Mouse (Mus musculus) skeletal muscle tissue, adult 2 months (tissue): ENCODE data around the gene Msmp.
A peak's percentile ranks its signal among the peaks of the same experiment; 100 is the strongest.
"Not testable (repeated sequence)": the region's sequence is repeated elsewhere in the genome, so short reads cannot be mapped to it uniquely, and the experiment has no call there.

ENCODE experiments used
- DNase-seq: peaks from one replicate; pipeline ENCODE4 v3.0.0-alpha.2; 2012; ENCODE audit warnings: low read depth, low spot score

Msmp gene

GRCm38 (mm10) chr4:43584444-43585416 lies at the start of gene Msmp:
Gene Msmp, minus strand, starts transcription at chr4:43584494.
- DNase-seq = no peak

GRCm38 (mm10) chr4:43633736-43634135 lies 49.4 kb upstream of the Msmp start:
- DNase-seq = no peak

DNA sequence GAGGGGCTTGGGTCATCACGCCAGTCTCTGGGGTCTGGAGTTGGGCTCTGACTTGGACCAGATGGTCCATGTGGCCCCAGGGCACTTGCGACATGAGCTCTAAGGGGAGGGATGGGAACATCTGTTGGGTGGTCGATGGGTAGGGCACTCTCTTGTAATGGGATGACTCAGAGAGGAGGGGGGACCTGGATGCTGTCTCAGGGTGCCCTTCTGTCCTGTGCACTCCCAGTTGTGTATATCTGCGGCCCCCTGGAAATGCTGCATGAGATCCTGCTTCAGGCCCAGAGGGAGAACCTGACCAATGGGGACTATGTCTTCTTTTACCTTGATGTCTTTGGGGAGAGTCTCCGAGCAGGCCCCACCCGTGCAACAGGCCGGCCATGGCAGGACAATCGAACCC lies 49.0 kb upstream of the Msmp start:
- DNase-seq = no peak

GRCm38 (mm10) chr4:43631956-43632920 lies 47.9 kb upstream of the Msmp start:
- DNase-seq = no peak

DNA sequence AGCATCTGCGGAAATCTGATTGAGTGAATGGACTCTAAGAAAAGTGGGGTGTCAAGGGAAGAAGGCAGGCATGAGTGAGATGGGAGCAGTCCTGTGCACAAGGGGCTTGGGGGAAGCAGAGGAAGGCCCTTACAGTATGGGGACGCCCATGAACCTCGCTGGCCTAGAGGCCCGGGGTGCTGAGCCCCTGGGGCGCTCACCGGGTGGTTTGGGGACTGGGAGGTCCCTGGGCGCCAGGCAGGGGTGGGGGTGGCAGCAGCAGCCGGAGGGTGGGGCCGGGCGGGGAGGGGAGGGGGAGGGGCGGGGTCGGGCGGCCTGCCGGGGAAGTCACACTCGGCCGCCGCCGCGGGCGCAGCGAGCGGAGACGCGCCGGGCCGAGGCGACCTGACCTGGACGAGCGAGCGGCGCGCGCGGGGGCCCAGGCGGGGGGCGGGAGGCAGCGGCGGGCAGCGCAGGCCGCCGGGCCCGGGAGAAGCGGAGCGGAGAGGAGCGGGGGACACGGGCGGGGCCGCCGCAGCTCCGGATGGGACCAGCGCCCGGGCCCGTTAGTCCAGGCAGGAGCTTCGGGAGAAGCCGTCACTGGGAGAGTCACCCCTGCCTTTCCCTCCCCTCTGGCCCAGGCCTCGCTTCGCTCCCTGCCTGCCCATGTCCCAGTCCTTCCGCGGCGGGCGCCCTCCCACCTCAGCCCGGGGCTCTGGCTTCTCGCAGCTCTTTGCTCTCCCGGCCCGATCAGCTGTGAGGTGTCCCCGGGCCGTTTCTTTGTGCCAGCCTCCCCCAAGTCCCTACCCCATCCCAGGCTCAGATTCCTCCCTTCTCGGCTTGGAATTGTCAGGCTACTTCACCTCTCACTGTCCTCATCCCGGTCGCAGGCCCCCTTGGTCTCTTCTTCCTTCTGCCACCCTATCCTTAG lies 47.0 kb upstream of the Msmp start, which contains the start of gene Npr2:
Gene Npr2, plus strand, starts transcription at position 890 of the 910 bp plus-strand sequence.
- DNase-seq = no peak

GRCm38 (mm10) chr4:43630671-43631045 lies 46.4 kb upstream of the Msmp start:
- DNase-seq = no peak

DNA sequence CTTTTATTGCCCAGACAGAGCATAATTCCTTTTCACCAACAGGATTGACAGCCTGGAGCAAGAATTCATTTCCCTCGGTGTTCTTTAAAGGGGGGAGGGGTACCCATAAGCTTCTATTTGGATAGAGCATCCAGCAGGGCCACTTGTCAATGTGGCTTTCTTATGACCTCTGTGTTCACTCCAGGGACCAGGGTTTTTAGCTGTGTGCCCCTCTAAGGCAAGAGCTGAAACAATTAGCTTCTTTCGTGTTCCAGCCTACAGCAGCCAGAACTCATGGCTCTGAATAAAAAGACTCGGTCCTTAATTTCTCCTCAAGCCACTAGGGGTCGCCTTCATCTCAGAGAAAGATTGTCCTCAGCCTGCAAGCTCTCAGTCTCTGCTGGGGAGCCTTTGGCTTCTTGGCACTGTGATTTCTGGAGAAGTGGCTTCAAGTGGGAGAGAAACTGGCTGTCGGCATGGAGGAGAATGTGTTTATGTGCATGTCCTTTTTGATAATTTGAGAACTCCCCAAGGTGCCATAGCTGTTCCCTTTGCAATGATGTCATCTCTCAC lies 45.8 kb upstream of the Msmp start:
- peak; percentile 83 for DNase-seq

DNA sequence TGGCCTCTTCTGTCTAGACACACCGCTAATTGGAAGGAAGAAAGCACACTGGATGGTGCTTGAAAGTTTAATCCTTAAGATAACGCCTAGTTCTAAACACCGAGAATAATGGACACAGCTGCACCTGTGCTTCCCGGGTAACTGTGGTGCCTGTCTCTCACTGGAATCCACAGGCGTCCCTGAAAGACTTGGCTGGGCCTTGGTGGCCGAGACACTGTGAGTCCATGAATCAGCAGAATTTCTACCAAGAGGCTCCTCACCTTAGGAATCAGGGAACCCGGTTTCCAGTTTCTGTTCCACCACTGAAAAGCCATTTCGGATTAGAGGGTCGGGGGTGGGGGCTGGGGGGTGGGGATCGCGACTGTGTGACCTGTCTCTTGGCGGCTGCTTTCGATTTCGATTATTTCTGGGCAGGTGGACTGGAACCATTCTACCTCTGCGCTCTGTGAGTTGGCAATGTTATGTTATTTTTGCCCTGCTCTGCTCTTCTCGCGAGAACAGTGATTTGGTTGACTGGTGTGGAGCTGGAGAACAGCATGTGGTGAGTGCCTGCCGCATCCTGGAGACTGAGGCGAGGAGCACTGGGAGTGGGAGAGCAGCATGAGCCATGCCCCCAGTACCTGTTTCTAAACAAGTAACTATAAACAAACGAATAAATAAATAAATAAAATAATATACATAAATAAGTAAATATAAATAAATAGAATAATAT lies 45.0 kb upstream of the Msmp start:
- peak; percentile 49 for DNase-seq

- no peak for DNase-seq
These were observed 36.0 kb upstream of the Msmp start for GRCm38 (mm10) chr4:43620146-43620778.

DNA sequence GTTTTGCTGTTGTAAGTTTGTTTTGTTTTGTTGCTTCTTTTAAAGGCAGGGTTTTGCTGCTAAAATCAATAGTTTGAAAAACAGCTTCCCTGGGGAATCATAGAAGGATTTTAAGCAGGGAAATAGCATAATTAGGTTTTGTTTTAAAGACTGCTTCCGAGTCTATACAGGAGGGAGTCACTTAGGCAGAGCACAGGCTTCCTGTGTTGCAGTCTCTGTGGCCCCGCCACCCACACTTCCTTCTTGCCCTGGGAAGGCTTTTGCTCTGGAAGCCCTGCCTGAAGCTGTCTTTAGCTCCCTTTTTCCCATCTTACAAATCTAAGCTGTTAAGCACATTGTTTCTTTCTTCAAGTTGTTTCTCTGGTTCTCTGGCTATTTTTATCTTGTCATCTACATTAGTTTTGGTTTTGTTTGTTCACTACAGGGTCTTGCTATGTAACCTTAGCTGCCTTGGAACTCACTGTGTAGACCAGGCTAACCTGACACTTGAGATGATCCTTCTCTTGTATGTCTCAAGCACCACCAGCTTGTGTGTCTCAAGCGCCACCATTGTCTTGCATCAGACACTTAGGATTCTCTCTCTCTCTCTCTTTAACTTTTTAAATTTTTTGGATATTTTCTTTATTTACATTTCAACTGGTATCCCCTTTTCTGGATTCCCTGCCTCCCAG lies 28.9 kb upstream of the Msmp start:
- no peak for DNase-seq

- DNase-seq = no peak
These were observed 28.2 kb upstream of the Msmp start for GRCm38 (mm10) chr4:43612534-43612933.

DNA sequence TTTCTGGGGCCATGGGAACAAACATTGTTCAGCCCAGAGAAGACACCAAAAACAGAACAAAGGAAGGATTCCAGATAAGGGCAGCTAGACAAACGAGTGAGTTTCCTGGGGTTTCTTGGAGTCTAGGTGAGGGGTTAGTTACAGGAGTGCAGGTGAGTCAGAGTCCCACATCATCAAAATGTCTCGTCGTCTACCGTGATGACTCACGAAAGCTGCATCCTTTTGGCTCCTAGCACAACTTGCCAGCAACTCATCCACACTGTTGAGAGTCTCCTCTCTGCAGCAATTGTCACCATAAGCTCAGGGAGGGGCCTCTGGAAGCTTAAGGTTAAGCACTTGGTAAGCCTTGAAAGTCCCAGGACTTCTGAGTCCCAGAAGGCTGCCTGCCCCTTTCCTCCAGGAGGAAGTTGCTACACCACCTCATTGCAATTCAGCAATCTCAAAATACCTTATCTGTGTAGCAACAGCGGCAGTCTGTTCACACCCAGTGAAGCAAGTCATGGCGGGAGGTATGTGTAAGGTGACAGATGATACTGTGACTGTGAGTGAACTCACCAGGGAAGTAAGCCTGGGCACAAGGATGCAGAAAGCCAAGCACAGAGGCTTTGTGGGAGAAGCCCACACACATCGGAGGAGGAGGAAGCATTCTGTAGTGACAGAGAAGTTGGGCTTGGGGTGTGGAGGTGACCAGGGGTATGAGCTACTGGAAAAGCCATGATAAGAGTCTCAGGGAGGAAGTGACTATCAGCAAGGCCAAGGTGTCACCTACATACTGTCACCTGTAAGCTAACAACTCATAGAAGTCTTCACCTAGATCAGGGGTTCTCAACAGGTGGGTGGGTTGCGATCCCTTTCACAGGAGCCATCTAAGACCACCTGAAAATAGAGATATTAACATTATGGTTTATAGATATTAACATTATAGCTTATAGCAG lies 20.7 kb upstream of the Msmp start:
- DNase-seq = no peak

- DNase-seq = no peak
These were observed 19.8 kb upstream of the Msmp start for GRCm38 (mm10) chr4:43604099-43604498.

DNA sequence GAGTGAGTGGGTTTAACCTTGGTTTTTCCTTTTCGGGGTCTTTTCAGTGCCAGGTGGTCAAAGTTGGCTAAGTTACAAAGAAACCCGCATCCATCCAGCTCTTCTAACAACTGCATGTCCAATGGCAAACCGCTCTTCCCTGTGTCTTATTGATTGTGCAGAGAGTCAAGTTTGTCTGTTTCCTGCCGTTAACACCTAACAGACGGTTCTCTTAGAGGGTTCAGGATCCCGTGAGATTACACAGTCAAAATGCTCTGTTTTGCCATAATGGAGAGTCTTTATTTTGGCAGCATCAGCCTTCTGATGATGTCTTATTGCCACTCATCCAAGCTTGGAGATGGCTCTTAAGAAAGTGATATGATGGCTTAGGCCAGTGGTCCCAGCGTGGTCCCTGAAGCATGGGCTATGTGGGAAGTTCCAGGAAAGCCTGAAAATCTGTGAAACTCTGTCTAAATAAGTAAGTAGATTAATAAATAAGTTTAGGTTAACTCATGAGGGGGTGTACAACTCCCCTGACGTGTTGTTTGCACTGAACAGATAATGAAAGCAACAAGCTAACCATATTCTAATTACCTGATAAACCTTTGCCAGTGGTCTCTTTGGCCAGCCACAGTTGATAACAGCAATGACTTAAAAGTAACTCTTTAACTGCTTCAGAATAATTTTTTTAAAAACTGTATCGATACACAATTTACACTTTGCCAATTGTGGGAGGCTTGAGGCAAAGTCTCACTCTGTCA lies 16.1 kb upstream of the Msmp start:
- no peak for DNase-seq

DNA sequence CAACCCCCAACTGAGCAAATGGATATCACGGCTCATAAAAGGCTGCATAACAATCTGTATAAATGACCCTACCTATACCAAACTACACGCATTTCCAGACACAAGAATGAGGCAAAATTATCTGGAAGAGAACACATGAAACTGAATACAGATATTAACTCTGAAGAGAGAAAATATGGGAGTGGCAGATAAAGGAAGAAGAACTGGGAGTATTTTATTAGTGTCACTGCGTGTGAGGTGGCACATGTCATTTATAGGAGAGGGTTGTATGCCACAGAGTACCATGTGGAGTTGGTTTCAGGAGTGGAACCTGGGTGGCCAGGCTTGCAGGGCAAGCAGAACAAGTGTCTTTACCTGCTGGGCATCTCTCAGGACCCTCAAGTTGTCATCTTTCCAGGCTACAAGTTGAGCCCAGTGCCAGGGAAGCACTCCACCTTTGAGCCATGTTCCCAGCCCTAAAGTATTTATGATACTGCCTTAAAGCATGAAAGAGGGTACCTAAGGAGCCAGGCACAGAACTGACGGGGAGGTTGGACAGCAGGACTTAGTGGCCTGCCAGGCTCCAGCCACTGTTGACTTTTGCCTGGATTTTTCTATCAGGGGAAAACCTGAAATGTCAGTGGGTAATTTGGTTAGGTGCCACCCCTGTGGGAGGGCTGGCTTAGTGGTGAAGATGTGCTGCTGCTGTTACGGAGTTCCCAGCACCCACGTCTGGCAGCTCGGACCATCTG lies 14.5 kb upstream of the Msmp start:
- DNase-seq = no peak

DNA sequence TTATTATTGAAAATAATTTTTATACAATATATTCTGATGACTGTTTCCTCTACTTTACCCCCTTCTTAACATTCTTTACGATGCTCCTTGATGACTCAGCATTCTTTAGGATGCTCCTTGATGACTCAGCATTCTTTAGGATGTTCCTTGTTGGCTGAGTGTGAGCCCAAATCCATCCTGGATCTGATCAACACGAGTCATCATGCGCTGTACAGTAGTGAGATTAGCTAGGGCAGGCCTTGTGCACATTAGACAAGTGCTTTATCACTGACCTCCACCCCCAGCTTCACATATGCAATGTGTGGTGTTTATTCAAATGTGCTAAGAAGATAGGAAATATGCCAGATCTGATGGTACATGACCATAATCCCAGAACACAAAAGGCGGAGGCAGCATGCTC lies 13.9 kb upstream of the Msmp start:
- DNase-seq = no peak

- not testable (repeated sequence) for DNase-seq
These were observed 12.3 kb upstream of the Msmp start for GRCm38 (mm10) chr4:43596597-43596996.
